Mouse (Mus musculus) layer of hippocampus, postnatal 14 days (tissue): ENCODE results near the gene Hist3h2ba. TPM values are rescaled to one million over a fixed set of nuclear protein-coding genes. Genes with fewer than 3 reads are reported as not detected.
A peak's percentile ranks its signal among the peaks of the same experiment; 100 is the strongest.

Source experiments
- DNase-seq, 2 experiments: peaks; one replicate each; pipeline ENCODE4 v3.0.0; 2021 to 2022; ENCODE audit warnings: low spot score in 2 of 2, mixed read lengths in 1 of 2
- long read RNA-seq, 2 experiments: library from polyadenylated mRNA; stranded (forward); transcript quantifications; one replicate each; pipeline ENCODE4 v2.0.0; 2021
- total RNA-seq, 2 experiments: library from RNA; stranded (reverse); gene quantifications; 2 replicates each; pipeline ENCODE4 v1.2.3; 2021

The Hist3h2ba gene
- total RNA-seq: 100 to 1,000 TPM; 117 to 123 TPM
- long read RNA-seq, experiment 1, transcript Hist3h2ba-201 (1 exons, 614 nt): major isoform, 9 of 9 reads
- long read RNA-seq, experiment 1, partial matches to known transcripts: 0 of 9 reads
- long read RNA-seq, experiment 1, other reads (novel, unspliced or antisense): 0 of 9 reads
- long read RNA-seq, experiment 2, transcript Hist3h2ba-201 (1 exons, 614 nt): major isoform, 16 of 16 reads
- long read RNA-seq, experiment 2, partial matches to known transcripts: 0 of 16 reads
- long read RNA-seq, experiment 2, other reads (novel, unspliced or antisense): 0 of 16 reads

DNA sequence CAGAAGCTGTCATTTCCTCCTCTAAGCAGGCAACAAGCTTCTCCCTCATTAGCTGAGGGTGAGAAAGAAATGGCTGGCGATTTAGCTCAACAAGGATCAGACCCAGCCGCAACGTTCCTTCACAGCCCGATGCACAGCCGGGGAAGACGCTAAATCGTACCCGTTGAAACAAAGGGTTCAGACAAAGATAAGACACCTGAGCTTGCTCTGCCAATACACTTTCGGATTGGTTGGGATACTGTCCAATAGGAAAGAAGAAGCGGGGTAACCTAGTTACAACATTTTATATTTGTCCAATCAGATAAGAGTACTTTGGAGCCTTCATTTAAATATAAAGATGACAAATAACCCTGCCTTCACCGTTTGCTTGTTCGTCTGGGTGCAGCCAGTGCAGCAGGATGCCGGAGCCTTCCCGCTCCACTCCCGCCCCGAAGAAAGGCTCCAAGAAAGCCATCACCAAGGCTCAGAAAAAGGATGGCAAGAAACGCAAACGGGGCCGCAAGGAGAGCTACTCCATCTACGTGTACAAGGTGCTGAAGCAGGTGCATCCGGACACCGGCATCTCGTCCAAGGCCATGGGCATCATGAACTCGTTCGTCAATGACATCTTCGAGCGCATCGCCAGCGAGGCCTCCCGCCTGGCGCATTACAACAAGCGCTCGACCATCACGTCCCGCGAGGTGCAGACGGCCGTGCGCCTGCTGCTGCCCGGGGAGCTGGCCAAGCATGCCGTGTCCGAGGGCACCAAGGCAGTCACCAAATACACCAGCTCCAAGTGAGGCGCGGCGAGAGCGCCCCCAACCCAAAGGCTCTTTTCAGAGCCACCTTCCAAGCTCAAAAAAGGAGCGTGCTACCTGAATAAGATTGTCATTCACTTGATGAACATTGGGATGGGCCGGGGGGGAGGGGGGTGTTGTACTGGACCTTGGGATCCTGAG lies at the start of gene Hist3h2ba:
Hist3h2ba (plus strand) TSS at position 379 of the 938 bp plus-strand sequence.
- peak; percentile 76 to 94 for DNase-seq

DNA sequence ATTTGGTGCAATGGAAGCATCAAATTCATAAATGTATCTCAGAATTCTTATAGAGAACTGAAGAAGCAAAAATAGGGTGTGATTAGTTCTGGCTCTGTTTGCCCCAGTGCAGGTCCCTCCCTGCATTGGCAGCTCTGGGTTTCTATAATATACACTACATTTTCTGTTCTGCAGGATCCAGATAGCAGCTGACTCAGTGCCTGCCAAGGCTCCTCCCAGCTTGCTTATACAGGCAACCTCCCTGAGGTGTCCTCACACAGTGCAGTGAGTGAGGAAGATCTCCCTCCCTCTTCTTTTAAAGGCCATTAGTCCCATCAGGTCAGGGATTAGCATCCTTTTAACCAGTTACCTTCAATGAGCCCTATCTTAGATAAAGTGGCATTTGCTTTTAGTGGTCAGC lies 47.6 kb upstream of the Hist3h2ba start:
- DNase-seq: no peak

DNA sequence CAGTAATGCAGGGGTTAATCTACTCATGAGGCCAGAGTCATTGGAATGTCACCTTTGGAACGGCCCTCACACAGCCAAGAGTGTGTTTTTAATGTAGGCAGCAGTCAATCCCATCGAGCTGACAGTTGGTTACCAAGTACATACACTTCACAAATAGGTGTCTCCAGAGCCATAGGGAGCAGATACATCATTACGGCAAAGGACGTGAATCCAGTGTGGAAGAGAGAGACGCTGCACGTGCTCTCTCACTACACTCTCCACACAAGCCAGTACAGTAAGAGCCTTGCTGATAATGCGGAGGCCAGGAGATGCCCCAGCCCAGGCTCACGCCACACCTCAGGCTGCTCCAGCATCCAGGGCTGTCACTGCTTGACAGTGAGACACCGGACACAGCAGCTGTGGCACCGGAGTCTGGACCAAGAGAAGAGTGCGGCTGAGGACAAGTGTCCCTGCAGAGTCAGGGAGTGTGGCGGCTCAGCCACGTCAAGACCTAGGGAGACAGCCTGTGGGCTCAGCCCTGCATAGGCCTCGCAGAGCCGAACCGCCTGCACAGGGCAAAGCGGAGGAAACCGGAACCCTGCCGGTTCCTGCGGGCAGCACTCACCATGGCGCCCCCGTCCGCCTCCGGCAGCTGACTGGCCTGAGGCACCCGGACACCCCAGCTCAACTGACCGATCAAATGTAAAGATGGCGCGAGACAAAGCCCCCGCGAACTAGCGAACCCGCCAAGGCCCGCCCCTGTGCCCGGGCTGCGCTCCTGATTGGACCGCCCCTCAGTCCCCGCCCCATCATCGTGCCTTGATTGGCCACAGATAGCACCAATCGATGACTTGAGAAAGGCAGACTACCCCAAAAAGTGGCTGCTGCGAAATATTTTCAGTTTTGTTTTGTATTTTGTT lies 45.0 kb upstream of the Hist3h2ba start, which contains the start of gene Zfp39:
Zfp39 (minus strand) TSS at position 715 of the 899 bp plus-strand sequence.
- DNase-seq: peak; percentile 96

DNA sequence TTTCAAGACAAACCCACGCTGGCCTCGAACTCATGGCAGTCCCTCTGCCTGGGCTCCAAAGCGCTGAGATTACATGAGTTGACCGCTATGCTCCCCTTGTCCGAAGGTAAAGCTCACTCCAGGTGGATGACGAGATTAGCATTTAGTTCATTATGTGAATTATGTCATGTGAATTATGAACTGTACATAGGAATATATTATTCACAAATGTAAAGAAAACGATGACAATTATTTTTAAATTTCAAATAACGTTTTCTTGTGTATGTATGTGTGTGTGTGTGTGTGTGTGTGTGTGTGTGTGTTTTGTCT lies 44.4 kb upstream of the Hist3h2ba start:
- no peak for DNase-seq

DNA sequence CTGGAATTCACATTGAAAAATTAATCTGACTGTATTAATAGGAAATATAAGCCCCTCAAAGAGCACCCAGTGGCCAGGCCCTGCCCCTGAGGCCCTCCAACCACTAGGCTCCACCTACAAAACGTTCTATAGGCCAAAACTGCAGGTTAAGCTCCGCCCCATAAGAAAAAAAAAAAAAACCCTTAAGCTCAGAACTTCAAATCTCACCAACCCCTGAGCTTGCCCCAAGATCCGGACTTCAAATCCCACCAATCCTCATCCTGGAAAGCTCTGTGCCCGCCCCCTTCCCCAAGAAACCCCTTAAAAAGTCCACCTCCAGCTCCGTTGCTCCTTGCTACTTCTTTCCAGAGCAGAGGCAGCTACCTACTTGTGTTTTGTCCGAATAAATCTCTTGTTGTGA lies 43.9 kb upstream of the Hist3h2ba start:
- DNase-seq: peak in 1 of 2 experiments; percentile 14

DNA sequence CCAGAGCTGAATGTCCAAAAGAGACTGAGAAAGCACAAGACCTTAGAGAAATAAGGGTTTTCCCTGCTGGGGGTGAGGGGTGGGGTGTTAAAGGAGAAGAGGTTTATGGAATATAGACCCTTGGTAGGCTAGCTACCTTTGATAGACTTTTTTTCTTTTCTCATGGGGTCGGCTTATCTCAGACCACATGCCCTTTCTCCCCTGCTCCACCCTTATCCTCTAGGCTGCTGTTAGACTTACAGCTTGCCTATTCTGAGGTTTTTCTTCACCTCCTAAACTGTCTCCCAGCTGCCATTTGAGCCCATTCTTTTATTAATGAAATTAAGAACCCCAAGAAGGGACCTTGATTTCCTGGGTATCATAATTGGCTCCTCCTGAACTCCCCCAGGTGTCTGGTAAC lies 34.9 kb upstream of the Hist3h2ba start:
- DNase-seq: no peak

DNA sequence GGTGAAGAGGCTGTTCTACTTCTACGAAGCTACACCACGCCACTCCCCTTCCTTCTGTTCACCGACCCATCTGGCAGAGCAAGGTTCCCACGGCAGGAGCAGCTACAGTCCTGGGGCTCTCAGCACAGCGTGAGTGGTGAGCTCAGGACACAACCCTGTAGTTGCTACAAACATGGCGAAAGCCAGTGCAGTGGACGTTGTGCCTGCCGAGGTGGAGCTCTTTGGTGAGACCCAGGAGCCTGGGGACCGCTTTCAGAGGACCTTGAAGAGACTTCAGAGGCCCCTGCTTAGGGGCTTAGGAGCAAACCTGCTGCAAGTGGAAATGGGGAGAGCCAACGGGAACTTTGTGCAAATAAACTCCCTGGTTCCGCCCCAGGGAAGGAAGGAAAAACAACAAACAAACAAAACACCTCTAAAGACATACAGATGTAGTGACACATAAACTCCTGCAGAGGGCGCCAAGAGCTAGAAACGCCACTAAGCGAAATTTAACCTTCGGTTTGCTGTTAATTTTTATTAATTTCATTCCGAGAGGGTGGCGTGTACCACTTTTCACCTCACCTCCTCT lies 34.2 kb upstream of the Hist3h2ba start:
- DNase-seq: no peak

DNA sequence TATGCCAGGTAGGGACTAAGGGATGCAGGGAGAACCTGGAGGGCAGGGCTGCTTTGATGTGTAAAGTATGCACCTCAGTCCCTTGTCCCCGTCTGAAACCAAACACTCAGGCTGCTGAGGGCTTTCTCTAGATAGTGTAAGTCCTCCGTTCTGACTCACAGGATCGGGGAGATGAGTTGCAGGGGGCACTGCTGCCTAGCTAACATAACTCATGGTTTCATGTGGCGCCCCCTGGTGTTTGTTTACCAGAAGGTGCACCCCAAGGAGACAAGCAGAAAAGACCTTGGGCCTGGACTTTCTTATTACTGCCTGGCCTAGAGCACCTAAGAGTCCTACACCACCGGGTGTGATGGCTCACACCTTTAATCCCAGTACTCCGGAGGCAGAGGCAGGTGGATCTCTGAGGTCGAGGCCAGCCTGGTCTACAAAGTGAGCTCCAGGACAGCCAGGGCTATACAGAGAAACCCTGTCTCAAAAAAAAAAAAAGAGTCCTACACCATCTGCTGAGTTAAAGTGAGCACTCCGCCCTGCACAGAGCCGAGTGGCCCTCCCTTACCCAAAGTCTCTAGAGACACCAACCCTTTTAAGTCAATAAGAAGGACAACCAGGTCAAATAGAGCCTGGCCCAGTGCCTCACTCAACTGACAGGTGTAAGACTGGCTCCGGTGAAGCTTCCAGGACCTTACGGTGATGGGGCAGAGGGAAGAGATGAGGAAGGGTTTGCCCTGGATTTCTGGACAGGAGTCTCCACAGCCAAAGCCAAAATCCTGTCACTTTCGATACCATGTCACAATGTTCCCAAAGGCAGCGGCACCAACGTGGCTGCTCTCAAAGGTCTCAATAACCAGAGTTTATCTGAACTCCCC lies 31.6 kb upstream of the Hist3h2ba start:
- no peak for DNase-seq

DNA sequence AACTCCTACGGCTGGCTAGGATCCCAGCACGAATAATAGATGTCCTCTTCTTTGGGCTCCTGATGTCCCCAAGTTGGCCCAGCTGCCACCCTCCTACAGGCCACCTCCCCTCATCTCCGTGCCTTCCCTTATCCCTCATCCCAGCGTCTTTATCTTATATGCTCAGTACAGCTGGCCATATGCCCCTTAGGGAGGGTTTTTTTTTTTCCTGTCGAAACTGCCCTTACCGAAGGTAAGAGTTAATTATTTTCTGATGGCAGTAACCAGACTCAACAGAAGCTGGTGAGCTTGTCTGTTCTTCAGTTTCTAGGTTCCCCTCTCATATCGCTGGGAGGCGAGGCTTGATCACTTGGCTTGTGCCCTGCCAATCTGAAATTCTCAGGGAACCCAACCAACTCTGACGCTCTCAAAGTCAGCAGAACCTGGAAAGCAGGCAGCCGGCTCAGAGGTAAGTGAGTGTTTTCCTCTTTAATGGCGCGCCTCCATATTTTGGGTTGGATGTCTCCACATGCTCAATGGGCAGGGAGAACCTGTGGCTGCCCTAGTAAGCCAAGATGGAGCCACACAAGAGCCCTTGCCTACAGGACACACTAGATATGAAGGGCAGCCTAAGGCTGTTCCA lies 30.9 kb upstream of the Hist3h2ba start, which contains the start of gene Btnl10:
Btnl10 (plus strand) TSS at position 164 of the 622 bp plus-strand sequence.
- no peak for DNase-seq

DNA sequence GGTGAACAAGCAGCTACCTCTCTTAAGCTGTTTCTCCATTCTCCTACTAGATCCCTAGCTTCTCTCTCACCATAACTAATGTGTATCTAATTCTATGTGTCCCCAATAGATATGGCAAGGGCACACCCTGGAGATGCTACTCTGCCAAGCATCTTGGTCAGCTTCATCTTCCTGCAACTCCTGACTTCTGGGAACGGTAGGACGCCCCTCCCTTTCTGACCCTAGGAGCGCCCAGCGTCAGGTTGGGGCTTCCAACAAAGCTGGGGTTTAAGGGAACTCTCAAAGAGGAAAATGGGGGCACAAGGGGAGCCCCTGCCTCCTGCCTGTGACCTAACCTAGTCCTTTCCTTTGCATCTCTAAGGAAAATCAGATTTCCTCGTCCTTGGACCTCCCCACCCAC lies 30.0 kb upstream of the Hist3h2ba start:
- DNase-seq: no peak

DNA sequence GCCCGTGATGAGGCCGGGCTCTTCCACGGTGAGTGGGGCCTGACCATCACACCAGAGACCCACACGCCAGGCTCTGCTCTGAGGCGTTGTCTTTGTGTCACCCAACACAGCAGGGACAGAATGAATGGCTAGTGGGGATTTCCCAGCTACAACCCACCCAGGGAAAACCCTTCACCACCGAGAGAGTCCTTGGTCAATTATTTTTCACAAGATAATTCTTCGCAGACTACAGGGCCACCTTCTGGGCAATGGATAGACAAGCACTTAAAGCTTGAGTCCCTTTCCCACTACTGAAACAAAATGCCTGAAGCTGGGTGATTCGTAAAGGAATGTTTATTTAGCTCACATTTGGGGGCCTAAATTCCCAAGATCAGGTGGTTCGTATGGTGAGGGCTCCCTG lies 26.3 kb upstream of the Hist3h2ba start:
- no peak for DNase-seq

DNA sequence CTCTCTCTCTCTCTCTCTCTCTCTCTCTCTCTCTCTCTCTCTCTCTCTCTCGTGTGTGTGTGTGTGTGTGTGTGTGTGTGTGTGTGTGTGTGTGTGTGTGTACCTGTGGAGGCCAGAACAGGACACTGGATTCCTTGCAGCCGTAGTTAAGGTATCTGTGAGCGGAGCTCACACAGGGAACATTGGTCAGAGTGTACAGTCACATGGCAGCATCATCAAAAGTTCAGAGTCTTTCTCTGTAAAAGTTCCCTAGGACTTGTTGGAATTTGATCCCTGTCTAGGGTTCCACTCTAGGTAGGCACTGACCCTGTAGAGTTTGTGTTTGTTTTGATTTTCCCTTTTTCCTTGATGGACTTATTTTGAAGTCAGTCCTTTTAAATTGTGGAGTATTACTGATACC lies 22.1 kb upstream of the Hist3h2ba start:
- DNase-seq: no peak

DNA sequence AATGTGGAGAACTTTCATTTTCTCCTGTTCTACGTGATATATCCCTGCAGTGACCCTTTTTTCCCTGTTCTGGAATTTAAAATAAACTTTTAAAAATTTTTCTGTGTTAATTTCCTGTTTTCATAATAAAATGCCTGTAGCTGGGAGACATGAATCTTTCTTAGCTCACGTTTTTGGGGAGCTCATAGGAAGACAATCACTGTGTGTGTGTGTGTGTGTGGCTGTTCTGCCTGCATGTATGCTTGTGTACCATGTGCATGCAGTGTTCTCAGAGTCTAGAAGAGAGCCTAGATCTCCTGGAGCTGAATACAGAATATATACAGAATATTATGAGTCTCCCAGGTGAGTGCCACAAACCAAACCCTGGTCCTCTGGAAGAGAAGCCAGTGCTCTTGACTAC lies 21.7 kb upstream of the Hist3h2ba start:
- no peak for DNase-seq

DNA sequence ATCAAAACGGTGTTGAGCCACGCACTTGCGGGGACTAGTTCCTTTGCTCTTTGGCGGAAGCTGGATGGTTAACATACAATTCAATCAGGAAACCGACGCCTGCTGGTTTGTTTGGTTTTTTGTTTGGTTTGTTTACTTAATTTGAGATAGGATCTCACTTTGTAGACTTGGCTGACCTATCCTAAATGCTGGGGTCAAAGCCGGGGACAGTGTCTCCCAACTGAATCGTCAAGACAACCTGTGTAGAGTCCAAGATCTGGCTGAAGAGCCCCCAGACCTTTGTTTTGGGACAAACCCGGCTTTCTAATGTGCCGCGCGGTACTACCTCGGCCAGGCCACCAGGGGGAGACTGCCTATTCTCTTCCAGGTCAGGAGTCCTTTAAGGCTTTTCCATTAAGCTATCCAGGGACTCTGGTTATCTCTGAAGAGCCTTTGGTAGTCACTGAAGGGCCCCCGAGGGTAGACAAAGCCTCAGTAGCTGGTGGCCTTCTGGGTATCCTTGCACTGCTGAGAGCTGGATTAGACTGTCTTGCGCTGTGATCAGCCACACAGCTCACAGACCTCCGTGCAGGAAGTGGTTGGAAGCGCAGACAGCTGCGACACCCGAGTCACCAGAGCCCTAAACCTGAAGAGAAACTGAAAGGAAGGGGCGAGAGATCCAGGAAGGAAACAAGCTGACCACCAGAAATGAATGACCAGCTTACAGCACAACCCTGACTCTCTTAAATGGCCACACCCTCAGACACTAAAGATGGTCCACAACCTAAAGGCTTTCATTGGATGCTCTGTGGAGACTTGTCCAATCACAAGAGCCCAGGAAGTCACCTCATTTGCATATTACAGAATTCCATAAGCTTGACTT lies 20.7 kb upstream of the Hist3h2ba start:
- DNase-seq: peak in 1 of 2 experiments; percentile 40

DNA sequence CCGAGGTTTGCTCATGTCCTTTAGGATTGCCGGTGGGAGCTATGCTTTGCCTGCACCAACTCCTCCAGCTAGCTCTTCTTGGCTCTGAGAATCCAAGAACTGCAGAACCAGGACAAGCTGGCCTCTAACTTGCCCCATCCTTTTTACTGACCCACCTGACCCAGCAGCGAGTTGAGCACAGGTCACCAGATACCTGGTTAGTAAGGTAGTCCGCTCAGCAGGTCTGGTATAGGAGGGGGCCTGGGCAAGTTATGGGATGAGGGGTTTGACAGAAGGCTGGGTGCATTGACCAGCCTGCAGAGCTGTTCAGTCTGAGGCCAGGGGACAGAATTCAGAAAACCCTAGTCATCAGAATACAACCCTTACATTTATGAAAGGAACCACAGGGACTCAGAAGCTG lies 19.7 kb upstream of the Hist3h2ba start:
- DNase-seq: no peak

DNA sequence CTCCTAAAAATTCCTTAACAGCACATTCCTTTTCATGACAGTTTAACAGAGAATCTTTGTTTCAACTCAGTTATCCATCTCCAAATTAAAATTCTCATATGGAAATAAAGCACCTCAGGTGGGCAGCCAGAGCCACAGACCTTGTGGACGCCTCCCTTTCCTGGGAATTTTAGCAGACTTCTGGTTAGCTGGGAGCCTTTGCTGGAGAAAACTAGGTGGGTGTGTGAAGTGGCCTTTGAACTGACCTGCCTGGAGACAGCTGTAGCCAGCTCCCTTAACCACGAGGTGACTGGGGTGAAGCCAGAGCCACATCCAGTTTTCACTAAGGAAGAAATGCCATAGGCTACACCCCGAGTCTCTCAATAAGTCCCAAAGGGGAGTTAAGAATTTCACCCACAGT lies 19.1 kb upstream of the Hist3h2ba start:
- no peak for DNase-seq

DNA sequence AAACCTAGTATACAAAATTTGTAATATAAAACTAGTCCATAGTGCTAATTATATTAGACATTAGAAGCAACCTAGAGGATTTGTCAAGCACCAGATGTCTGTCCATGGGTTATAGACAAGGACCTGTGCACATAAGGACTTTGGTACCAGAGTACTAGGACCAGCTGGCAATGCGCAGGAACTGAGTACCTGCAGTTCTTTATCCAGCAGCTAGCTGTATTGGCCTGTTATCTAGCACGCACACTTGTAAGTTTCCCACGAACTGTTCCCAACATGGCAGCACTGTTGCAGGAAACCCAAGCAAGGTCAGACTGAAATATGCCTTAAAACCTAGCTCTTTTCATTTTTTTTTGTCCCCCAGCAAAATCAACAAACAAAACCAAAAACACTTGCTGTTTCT lies 18.5 kb upstream of the Hist3h2ba start:
- no peak for DNase-seq

DNA sequence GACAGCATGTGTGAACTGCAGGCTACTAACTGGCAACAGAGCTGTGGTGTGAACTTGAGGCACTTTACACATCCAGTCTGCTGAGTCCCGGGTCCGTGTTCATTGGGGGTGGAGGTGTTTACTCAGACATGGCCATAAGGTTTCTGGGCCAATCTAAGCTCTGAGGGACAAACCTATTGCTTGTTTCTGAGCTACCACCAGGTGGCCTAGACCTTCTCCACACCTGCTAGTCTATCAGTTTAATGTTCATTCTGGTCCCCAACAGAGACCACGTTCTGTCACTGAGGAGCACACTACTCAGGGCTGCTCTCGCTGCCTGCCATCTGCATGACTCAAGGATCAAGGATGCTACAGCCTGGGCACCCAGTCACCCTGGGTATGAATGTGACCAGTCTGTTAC lies 17.1 kb upstream of the Hist3h2ba start:
- no peak for DNase-seq

DNA sequence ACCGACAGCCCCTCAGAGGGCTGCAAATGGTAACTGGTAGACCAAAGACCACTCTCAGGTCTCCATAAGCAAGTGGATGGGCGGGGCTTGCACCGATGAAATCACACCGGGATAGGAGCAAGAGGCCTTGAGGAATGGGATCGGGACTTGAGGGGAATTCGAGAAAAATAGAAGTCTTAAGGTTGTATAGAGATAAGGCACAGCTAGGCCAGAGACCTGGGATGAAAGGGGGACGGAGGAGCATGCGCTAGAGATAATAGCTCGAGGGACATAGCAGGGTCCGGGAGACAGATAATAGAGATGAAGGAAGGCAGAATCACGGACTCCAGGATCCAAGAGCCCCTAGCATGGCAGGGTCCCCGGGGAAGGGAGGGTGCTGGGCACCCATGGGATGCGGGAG lies 10.8 kb upstream of the Hist3h2ba start:
- DNase-seq: no peak
